Mouse (Mus musculus): ENCODE measurements around the gene Kif1bp. TPM values are rescaled to one million over a fixed set of nuclear protein-coding genes. Genes with fewer than 3 reads are reported as not detected.
"Not testable (repeated sequence)": the region's sequence is repeated elsewhere in the genome, so short reads cannot be mapped to it uniquely, and the experiment has no call there.

Gene Kif1bp
- polyA plus RNA-seq, 1 experiment: 5.1 TPM

GRCm38 (mm10) chr10:62590200-62590599 is 11.9 kb upstream of the Kif1bp start:
- TF ChIP-seq GATA1 (IDR thresholded peaks at IDR 0.05; ENCODE audit: borderline replicate concordance, low read length) (no peak), FLI1 (IDR thresholded peaks at IDR 0.05; ENCODE audit: low read length) (no peak)
- H3K36me3 ChIP-seq (replicated peaks; ENCODE audit: low read length): peaks cover 97% of the 10 kb centered on the region
- H3K9me3 ChIP-seq: no peaks in the 10 kb centered on the region
- peaks cover 55% of the 10 kb centered on the region for H3K4me1 ChIP-seq
- H3K4me3 ChIP-seq (replicated peaks): no peak overlapping the region
- no peaks in the 10 kb centered on the region for H3K27me3 ChIP-seq (replicated peaks)

DNA sequence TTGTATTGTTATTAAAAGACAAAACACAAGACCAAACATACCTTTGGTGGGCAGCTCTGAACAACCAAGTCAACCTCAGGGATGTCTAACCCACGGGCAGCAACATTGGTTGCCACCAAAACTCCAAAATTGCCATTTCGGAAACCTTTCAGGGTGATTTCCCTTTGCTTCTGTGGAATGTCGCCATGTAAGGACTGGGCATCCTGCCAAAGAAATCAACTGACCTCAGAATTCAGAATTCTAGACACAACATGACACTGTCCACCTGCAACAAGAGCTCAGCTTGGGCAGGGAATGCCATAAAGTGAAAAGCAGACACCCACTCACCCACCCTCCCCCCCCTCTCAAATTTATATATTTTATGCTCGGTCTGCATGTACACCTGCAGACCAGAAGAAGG is 10.4 kb upstream of the Kif1bp start:
- Histone ChIP-seq H3K4me1 (peaks cover 45% of the 10 kb centered on the region), H3K36me3 (replicated peaks; ENCODE audit: low read length) (peaks cover 97% of the 10 kb centered on the region), H3K9me3 (no peaks in the 10 kb centered on the region), H3K27me3 (replicated peaks) (no peaks in the 10 kb centered on the region), H3K4me3 (replicated peaks) (no peak overlapping the region)
- no peak for TF ChIP-seq FLI1 (IDR thresholded peaks at IDR 0.05; ENCODE audit: low read length)
- TF ChIP-seq GATA1 (IDR thresholded peaks at IDR 0.05; ENCODE audit: borderline replicate concordance, low read length): no peak

GRCm38 (mm10) chr10:62583245-62583644 is 5.0 kb upstream of the Kif1bp start:
- Histone ChIP-seq H3K27me3 (replicated peaks) (no peaks in the 10 kb centered on the region), H3K36me3 (replicated peaks; ENCODE audit: low read length) (peaks cover 82% of the 10 kb centered on the region), H3K9me3 (no peaks in the 10 kb centered on the region), H3K4me1 (peaks cover 11% of the 10 kb centered on the region), H3K4me3 (replicated peaks) (no peak overlapping the region)
- TF ChIP-seq GATA1 (IDR thresholded peaks at IDR 0.05; ENCODE audit: borderline replicate concordance, low read length) (no peak), FLI1 (IDR thresholded peaks at IDR 0.05; ENCODE audit: low read length) (no peak)

DNA sequence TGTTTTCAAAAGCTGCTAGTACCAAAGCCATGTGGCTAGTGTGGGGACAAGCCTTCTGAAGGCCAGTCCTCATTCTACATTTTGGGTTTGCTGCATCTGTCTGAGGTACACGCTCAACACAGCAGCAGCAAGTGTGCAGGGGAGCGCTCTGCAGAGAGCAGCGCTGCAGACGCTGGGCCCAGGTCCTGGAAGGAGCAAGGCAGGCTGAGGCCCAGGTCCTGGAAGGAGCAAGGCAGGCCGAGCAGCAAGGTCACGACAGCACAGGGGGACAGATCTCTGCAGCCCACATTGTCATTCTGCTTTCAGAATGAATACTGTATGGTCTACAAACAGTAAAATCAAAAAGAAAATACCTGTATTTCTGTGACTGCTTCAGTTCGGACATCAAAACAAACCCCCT is 4.4 kb upstream of the Kif1bp start:
- H3K27me3 ChIP-seq (replicated peaks): no peaks in the 10 kb centered on the region
- peaks cover 77% of the 10 kb centered on the region for H3K36me3 ChIP-seq (replicated peaks; ENCODE audit: low read length)
- H3K4me1 ChIP-seq: peaks cover 9% of the 10 kb centered on the region

GRCm38 (mm10) chr10:62582263-62582662 is 4.0 kb upstream of the Kif1bp start:
- Histone ChIP-seq H3K4me1 (peaks cover 11% of the 10 kb centered on the region), H3K9me3 (no peaks in the 10 kb centered on the region), H3K4me3 (replicated peaks) (no peak overlapping the region), H3K36me3 (replicated peaks; ENCODE audit: low read length) (peaks cover 72% of the 10 kb centered on the region), H3K27me3 (replicated peaks) (no peaks in the 10 kb centered on the region)
- TF ChIP-seq FLI1 (IDR thresholded peaks at IDR 0.05; ENCODE audit: low read length): no peak
- TF ChIP-seq GATA1 (IDR thresholded peaks at IDR 0.05; ENCODE audit: borderline replicate concordance, low read length): no peak

More for the DNA sequence above, 4.4 kb upstream of the Kif1bp start:
- Histone ChIP-seq H3K4me3 (replicated peaks) (no peak overlapping the region), H3K9me3 (no peaks in the 10 kb centered on the region)
- TF ChIP-seq FLI1 (IDR thresholded peaks at IDR 0.05; ENCODE audit: low read length) (no peak), GATA1 (IDR thresholded peaks at IDR 0.05; ENCODE audit: borderline replicate concordance, low read length) (no peak)

DNA sequence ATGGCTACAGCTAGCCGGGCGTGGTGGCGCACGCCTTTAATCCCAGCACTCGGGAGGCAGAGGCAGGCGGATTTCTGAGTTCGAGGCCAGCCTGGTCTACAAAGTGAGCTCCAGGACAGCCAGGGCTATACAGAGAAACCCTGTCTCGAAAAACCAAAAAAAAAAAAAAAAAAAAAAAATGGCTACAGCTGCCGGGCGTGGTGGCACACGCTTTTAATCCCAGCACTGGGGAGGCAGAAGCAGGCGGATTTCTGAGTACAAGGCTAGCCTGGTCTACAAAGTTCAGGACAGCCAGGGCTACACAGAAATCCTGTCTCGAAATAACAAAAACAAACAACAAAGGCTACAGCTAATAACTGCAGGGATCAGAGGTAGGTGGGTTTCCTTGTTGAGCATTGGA is 872 bp upstream of the Kif1bp start:
- Histone ChIP-seq H3K36me3 (replicated peaks; ENCODE audit: low read length) (peaks cover 65% of the 10 kb centered on the region), H3K4me1 (peaks cover 27% of the 10 kb centered on the region)
- H3K27me3 ChIP-seq (replicated peaks); H3K9me3 ChIP-seq; H3K4me3 ChIP-seq (replicated peaks): not testable (repeated sequence)

DNA sequence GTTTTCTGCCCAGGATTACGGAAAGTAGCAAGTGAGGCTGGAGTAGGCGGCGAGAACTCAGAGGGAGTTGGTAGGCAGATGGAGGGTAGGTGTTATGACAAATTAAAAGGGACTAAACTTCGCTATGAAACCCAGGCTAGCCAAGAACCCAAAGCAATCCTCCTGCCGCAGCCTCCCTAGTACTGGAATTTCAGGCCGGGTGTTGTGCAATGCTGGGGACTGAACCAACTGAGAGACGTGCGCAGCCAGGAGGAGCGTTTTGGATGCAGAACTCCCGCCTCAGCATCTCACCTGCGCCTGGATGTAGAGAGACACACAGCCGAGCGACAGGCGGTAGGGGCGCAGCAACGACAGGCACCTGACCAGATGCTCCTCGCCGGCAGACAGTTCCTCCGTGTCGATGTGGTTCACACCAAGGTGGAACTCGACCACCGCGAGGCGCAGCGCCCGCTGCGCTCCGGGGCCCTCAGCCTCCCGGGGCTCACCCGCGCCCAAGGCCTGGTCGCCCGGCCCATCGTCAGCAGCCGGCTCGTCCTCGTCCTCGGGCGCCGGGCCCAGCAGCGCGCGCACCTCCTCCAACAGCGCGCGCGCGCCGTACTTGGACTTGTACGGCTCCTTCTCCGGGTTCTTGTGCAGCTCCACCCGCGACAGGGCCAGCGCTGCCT is 452 bp downstream of the Kif1bp start:
- Histone ChIP-seq H3K27me3 (replicated peaks) (no peaks in the 10 kb centered on the region), H3K36me3 (replicated peaks; ENCODE audit: low read length) (peaks cover 62% of the 10 kb centered on the region)
- TF ChIP-seq FLI1 (IDR thresholded peaks at IDR 0.05; ENCODE audit: low read length) (no peak), GATA1 (IDR thresholded peaks at IDR 0.05; ENCODE audit: borderline replicate concordance, low read length) (no peak)

DNA sequence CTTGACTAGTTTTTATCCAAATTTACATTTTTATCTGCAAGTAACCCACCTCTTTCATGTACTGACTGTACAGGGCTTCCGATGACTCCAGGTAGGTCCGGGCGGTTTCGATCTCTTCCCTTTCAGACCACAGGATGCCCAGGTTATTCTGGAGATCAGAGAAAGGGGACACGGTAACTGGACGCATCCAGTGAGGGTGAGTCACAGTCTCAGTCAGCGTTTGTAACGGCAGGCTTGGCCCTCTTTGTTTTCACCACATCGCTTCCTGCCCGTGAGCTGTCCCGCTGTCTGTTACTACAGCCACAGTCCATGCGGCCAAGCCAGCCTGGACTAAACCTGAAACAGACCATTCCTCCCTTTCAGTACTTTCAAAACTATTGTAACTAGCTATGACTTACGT is 3.3 kb downstream of the Kif1bp start:
- Histone ChIP-seq H3K27me3 (replicated peaks) (no peaks in the 10 kb centered on the region), H3K4me3 (replicated peaks) (no peak overlapping the region), H3K36me3 (replicated peaks; ENCODE audit: low read length) (peaks cover 53% of the 10 kb centered on the region), H3K9me3 (no peaks in the 10 kb centered on the region), H3K4me1 (peaks cover 27% of the 10 kb centered on the region)
- TF ChIP-seq GATA1 (IDR thresholded peaks at IDR 0.05; ENCODE audit: borderline replicate concordance, low read length) (no peak), FLI1 (IDR thresholded peaks at IDR 0.05; ENCODE audit: low read length) (no peak)

More for the DNA sequence above, 452 bp downstream of the Kif1bp start:
- H3K4me1 ChIP-seq: peaks cover 27% of the 10 kb centered on the region
- H3K9me3 ChIP-seq: no peaks in the 10 kb centered on the region
- peak overlapping the region; percentile 100 for H3K4me3 ChIP-seq (replicated peaks)

GRCm38 (mm10) chr10:62570126-62570871 is 8.0 kb downstream of the Kif1bp start:
- Histone ChIP-seq H3K4me3 (replicated peaks) (no peak overlapping the region), H3K27me3 (replicated peaks) (no peaks in the 10 kb centered on the region), H3K36me3 (replicated peaks; ENCODE audit: low read length) (peaks cover 84% of the 10 kb centered on the region), H3K9me3 (no peaks in the 10 kb centered on the region), H3K4me1 (peaks cover 11% of the 10 kb centered on the region)
- TF ChIP-seq FLI1 (IDR thresholded peaks at IDR 0.05; ENCODE audit: low read length) (no peak), GATA1 (IDR thresholded peaks at IDR 0.05; ENCODE audit: borderline replicate concordance, low read length) (no peak)

DNA sequence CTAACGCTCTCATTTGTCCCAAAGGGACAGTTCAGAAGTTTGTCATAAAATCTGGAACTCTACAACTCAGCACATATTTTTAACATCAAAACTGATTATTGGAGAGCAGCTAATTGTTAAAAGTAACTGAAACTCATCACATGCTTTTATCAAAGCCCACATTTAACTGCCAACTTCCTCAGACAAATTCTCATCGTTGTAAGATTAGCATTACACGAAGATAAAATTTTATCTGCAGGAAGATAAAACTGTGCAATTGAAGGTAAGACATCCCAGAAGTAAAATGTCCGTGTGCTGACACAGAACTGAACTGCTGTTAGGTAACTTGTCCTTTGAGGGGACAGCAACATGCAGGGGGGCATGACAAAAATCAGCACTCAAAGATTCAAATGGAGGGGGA is 9.4 kb downstream of the Kif1bp start:
- Histone ChIP-seq H3K4me3 (replicated peaks) (no peak overlapping the region), H3K9me3 (no peaks in the 10 kb centered on the region), H3K4me1 (peaks cover 4% of the 10 kb centered on the region; the same call in 1 of the 2 replicates), H3K27me3 (replicated peaks) (no peaks in the 10 kb centered on the region), H3K36me3 (replicated peaks; ENCODE audit: low read length) (peaks cover 83% of the 10 kb centered on the region)
- no peak for TF ChIP-seq GATA1 (IDR thresholded peaks at IDR 0.05; ENCODE audit: borderline replicate concordance, low read length)
- no peak for TF ChIP-seq FLI1 (IDR thresholded peaks at IDR 0.05; ENCODE audit: low read length)
